Mouse (Mus musculus): Measurements from ENCODE around the gene Tstd2.
A peak's percentile ranks its signal among the peaks of the same experiment; 100 is the strongest.

Gene Tstd2

DNA sequence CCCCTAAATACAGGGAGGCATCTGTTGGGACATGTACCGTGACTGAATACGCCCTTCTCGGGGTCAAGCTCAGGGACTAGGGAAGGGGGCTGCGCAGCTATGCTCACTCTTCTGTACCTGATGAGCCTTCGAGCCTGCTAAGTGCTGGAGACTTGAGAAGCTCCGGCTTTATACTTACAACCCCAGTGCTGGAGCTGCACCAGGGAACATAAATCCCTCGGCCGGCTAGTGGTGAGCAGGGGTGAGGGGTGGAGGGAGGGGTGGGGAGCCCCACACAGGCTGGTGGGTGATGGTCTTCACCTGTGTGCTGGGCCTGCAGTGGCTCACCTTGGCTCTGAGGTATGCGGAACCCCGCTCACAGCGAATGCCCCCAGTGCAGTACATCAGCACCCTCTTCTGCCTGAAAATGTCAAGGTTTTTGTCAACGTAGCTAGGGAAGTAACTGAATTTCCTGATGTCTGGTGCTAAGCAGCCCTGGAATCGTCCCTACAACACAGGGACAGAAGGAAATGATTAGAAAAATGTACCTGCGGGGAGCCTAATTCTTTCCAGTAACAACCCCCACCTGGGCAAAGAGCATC, 18.9 kb downstream of the Tstd2 start:
- no peak for DNase-seq (ENCODE audit: low spot score)

GRCm38 (mm10) chr4:46117536-46117935, 21.0 kb downstream of the Tstd2 start:
- no peak for DNase-seq (ENCODE audit: low spot score)

- DNase-seq (ENCODE audit: low spot score) = no peak
Measured at GRCm38 (mm10) chr4:46116544-46117175, 21.8 kb downstream of the Tstd2 start.

DNA sequence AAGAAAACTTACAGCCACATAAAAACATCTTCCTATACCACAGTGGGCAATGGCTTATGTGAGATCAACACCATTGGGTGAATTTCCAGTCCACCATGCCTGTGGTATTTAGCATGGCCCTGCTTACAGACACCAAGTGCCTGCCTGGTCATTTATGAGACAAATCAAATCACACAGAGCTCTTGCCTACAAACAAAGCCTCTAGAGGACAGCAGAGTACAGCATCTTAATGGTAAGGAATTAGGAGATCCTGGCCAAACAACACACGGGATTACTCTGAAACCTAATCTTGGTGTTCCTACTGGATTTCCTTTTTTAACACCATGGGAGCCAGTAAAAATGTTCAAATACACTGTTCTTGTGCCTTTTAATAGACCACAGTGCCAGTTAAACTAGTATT, 23.2 kb downstream of the Tstd2 start:
- no peak for DNase-seq (ENCODE audit: low spot score)

DNA sequence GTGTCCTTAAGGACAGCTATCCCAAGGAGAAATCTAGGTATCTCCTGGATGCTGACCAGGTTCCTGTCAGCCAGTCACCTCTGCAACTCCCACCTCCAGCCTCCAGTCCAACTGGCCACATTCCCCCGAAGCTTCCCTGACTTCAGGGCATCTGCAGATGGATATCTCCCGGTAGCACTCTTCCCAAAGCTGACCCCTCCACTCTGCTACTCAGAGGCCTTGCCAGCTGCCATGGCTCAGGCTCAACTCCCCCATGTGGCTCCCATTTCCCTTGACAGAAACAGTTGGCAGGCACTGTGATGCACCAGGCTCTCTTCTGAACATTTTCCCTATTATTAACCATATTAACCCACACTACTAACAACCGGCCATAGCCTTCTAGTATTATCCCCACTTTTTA, 27.1 kb downstream of the Tstd2 start:
- no peak for DNase-seq (ENCODE audit: low spot score)

DNA sequence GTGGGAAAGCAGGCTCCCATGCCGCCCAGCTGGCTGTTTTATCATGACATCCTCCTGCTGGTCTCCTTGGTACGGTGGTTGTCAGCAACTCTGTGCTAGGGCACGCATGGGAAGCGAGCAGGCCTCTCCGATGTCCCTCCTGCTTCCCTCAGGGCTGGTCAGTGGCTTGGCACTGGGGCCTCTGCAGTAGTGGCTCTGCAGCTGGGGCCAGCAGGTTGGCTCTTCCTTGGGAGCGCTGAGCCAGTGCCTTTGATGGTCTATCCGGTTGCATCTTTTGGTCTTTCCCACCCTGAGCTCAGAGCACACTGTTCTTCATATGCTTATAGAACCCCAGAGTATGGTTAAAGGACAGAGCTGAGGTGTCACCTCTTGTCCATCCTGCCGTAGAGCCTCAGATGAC, 28.4 kb downstream of the Tstd2 start:
- no peak for DNase-seq (ENCODE audit: low spot score)

GRCm38 (mm10) chr4:46102078-46102769, 36.3 kb downstream of the Tstd2 start:
- DNase-seq (ENCODE audit: low spot score) = no peak

DNA sequence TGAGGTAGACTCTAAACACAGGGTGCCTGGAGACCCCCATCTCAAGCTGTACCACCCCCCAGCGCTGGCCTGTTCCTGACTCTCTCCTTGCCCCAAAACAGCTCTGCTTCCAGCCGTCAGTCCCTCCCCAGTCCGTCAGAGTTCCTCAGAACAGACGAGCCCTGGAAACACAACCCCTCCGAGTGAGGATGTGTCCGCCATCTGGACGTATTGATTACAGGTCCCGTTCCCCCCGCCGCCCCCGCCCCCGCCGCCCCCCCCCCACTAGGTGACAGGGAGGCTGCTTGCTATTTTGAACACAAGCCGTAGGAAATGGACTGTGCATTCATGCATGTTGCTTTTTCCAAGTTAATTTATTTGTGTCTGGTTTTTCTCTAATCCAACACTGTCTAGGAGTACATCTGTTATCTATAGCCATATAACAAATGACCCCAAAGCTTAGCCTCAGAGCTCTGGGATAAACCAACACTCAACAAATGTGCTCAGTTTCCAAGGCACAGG, 37.2 kb downstream of the Tstd2 start:
- DNase-seq (ENCODE audit: low spot score) = no peak

GRCm38 (mm10) chr4:46100539-46100938, 38.0 kb downstream of the Tstd2 start:
- no peak for DNase-seq (ENCODE audit: low spot score)

- no peak for DNase-seq (ENCODE audit: low spot score)
Measured at GRCm38 (mm10) chr4:46099132-46099531, 39.4 kb downstream of the Tstd2 start.

DNA sequence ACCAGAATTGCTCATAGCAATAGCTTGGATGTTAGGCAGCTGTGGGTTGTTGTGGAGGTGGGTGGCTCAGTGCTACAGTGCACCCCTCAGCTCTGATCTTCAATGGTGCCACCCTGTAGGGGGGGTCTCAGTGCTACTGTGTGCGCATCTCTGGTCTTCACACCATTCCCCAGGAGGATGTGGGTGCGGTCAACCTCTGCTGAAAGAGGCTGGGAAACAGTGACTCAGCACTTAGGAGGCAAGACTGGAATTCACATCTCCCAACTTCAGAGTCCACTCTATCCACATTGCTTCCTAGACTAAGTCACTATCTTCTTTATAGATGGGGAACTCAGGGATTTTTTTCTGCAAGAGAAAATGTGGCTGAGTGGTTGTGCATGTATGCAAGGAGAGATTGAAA, 40.9 kb downstream of the Tstd2 start:
- no peak for DNase-seq (ENCODE audit: low spot score)

GRCm38 (mm10) chr4:46096546-46096945, 41.9 kb downstream of the Tstd2 start:
- DNase-seq (ENCODE audit: low spot score) = no peak

DNA sequence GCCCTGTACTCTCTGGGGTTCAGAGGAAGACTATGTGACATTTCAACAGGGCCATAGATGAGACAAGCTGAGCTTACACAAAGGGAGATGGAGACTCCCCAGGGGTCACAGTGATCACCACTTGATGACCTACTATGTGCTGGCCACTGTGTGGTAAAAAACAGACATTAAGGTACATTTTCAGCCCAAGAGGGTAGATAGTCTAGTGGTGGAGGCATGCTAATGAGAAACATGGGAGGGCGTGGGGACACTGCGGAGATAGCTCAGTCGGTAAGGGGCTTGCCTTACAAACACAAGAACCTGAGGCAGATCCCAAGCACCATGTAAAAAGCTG, 42.7 kb downstream of the Tstd2 start:
- no peak for DNase-seq (ENCODE audit: low spot score)

- no peak for DNase-seq (ENCODE audit: low spot score)
Measured at GRCm38 (mm10) chr4:46094916-46095825, 43.3 kb downstream of the Tstd2 start.

DNA sequence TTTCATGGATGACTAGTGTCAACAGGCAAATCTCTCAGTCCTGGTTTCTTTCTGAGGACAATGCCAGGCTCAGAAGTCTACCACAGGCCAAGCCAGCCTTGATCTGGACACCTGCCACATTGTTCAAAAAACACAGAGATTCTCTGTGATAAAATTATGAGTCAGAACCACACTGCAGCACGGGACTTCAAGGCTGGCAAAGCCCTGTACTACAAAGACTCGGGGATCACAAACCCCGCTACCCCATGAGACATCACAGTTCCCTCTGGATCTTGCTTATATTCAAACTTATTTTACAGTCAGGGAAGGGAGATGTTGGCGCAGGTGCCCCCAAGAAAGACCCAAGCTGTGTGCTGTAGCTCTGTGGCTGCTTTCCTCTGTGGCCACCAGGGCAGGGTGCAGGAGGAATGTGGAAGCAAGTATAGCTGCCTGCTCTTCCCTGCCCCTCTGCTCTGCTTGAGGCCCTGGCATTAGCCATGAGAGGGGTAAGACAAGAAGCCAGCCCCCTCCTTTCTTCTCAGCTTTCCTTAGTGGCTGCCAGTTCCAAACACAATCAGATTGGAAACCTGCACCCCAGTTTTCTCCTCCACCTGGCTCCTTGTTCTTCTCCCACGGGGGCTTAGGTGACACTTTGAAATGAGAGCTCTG, 45.9 kb downstream of the Tstd2 start:
- DNase-seq (ENCODE audit: low spot score) = peak; percentile 57

GRCm38 (mm10) chr4:46089524-46090125, 48.9 kb downstream of the Tstd2 start:
- DNase-seq (ENCODE audit: low spot score) = no peak

DNA sequence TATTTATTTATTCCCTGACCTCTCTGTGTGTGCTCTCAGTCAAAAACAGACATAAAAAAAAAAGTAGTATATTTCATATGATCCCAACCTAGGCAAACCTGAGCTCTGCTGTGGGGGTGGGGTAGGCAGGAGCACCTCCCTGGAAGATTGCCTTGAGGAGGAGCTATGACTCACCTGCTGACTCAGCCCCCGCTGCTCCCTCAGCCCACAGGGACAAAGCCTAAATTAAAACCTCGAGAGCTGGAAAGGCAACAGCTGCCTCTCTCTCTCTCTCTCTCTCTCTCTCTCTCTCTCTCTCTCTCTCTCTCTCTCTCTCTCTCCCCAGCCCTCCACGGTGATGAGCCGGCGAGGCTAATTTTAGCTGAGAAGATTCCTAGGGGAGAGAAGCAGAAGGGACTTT, 50.6 kb downstream of the Tstd2 start:
- DNase-seq (ENCODE audit: low spot score) = peak; percentile 75

DNA sequence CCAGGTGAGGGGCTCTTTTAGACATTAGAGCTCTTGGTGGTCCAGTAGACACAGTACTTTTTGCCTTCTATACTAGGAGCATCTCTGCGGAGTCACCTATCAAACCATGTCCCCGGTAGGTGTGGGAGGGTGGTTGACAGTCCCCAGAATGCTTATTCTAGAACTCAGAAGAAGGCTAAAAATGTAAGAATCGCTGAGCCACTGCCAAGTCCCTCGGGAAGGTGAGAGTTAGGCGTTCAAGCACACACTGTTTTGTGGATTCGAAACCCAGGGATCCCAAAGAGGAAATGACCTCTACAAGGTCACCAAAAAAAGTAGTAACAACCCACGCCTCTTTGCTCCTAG, 51.1 kb downstream of the Tstd2 start:
- DNase-seq (ENCODE audit: low spot score) = no peak

GRCm38 (mm10) chr4:46086718-46087426, 51.6 kb downstream of the Tstd2 start:
- peak; percentile 21 for DNase-seq (ENCODE audit: low spot score)

GRCm38 (mm10) chr4:46085223-46085811, 53.2 kb downstream of the Tstd2 start:
- DNase-seq (ENCODE audit: low spot score) = no peak
